Mouse (Mus musculus) skeletal muscle tissue, adult 2 months (tissue): ENCODE data around the gene Cyb5b.

Experiments
- DNase-seq: peaks from one replicate; pipeline ENCODE4 v3.0.0-alpha.2; 2012; ENCODE audit warnings: low read depth, low spot score

Cyb5b gene

DNA sequence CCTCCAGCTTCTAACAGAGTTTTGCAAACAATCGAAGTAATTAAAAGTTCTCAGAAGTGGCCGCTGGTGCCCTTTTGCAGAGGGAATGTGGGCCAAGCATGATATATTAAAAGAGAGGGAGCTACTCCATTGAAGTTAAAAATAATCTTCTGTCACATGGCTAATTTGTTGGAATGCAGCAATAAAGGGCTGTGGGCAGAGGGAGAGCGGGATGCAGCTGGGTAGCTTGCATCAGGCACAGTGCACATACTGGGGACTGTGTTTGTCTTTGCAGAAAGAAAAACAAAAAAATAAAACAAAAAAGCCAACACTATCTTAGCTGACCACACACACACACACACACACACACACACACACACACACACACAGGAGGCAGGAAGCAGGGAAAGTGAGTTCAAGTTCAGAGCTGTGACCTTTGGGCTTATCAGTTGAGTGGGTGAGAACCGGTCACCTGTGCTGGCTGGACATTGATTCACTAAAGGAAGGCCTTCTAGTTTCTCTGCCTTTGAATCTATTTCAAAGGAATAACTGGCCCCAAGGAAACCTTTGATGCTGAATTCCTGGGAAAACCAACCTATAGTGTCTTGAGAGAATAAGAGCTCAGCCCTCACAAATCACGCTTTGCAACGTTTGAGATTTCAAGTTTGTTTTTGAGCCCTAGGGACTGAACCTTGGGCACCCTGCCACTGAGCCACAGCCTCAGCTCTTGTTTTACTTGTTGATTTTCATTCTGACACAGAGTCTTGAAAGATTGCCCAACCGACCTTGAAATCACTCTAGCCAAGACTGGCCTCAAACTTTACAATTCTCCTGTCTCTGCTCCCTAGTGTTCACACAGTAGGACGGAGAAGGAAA lies 21.0 kb upstream of the Cyb5b start:
- DNase-seq = no peak

- no peak for DNase-seq
Observed at GRCm38 (mm10) chr8:107130028-107130427, 20.4 kb upstream of the Cyb5b start.

- peak; percentile 78 for DNase-seq
Observed at GRCm38 (mm10) chr8:107132581-107133491, 17.6 kb upstream of the Cyb5b start.

- no peak for DNase-seq
Observed at GRCm38 (mm10) chr8:107133881-107134280, 16.6 kb upstream of the Cyb5b start.

DNA sequence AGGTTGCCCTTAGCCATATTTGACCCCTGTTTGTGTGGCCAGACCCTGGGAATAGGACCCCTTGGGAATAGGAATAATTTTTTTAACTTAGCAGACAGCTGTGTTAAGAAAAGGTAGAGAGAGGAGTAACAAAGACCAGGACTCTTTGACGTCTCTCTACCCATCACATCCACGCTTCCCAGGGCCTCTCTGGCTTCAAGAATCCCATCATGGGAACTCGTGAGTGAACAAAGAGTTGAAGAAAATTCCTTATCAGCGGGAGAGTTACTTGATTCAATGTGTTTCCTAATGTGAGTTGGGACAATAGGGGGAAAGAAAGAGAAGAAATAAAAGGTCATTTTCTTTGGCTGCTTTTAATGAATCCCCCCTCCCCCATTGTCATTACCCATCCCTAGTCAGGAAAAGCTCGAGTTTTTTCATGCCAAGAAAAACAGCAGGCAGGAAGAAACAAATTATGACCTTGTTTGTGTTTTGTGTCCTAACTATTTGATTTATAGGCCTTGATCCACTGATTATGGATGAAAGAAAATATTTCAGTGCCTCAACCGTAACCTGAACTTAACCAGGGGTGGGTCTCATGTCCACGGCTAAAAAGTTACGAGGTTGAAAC lies 14.3 kb upstream of the Cyb5b start:
- DNase-seq = no peak

GRCm38 (mm10) chr8:107137591-107137990 lies 12.8 kb upstream of the Cyb5b start:
- no peak for DNase-seq

GRCm38 (mm10) chr8:107138338-107138737 lies 12.1 kb upstream of the Cyb5b start:
- DNase-seq = no peak

- peak; percentile 86 for DNase-seq
Observed at GRCm38 (mm10) chr8:107139704-107140470, 10.6 kb upstream of the Cyb5b start.

DNA sequence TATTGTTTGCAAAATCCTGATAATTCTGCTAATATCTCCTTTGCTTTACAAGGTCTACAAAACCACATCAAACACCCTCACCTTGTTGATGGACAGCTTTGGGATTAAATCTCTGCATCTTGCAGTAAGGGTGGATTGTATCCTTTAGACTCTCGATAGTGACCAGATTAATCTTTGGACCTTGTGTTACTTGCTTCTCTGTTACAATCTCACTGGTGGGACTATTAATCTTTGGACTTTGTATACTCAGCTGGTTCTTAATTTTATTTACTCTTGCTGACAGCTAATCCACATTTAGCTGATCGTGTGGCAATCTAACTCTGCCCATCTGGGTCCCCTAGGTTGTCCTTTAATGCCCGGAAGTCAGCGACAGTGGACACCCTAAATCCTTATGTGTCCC lies 7.9 kb upstream of the Cyb5b start:
- DNase-seq = no peak

GRCm38 (mm10) chr8:107143501-107143900 lies 6.9 kb upstream of the Cyb5b start:
- no peak for DNase-seq

- peak; percentile 54 for DNase-seq
Observed at GRCm38 (mm10) chr8:107146186-107146585, 4.3 kb upstream of the Cyb5b start.

DNA sequence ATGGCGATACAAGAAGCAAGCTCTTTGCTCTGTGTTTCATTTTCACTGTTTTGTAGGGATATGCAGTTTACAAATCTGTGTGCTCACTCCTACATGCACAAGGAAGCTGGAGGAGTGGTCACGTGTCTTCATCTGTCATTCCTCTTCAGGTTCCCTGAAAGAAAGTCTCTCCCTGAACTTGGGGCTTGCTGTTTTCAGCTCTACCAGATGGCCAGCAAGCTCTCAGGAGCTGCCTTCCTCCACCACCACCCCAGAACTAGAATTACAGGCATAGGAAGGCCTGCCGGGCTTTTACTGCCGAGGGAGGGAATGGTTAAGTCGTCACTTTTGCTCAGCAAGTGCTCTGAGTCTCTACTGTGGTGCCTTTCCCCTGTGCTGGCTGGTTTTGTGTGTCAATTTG lies 1.6 kb upstream of the Cyb5b start:
- no peak for DNase-seq

DNA sequence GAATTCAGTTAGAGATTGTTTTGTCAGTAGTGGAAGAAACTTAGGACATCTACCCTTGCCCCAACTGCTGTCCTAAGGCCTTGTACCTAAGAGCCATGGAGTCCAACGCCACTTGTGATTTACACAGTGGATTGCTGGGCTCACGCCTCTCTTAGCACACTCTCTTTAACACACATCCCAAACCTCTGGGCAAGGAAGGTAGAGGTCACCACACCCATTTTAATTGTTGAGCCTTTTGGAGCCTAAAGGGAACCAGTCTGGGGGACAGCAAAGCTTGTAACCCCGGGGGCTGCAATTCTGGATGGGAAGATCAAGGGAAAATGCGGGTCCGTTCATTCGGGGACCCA lies 410 bp upstream of the Cyb5b start:
- no peak for DNase-seq

- no peak for DNase-seq
Observed at GRCm38 (mm10) chr8:107151212-107151920, 926 bp downstream of the Cyb5b start.

- DNase-seq = no peak
Observed at GRCm38 (mm10) chr8:107153326-107154210, 3.1 kb downstream of the Cyb5b start.

- DNase-seq = no peak
Observed at GRCm38 (mm10) chr8:107156816-107157215, 6.4 kb downstream of the Cyb5b start.

GRCm38 (mm10) chr8:107157836-107158235 lies 7.4 kb downstream of the Cyb5b start:
- no peak for DNase-seq

- no peak for DNase-seq
Observed at GRCm38 (mm10) chr8:107158890-107159289, 8.4 kb downstream of the Cyb5b start.

DNA sequence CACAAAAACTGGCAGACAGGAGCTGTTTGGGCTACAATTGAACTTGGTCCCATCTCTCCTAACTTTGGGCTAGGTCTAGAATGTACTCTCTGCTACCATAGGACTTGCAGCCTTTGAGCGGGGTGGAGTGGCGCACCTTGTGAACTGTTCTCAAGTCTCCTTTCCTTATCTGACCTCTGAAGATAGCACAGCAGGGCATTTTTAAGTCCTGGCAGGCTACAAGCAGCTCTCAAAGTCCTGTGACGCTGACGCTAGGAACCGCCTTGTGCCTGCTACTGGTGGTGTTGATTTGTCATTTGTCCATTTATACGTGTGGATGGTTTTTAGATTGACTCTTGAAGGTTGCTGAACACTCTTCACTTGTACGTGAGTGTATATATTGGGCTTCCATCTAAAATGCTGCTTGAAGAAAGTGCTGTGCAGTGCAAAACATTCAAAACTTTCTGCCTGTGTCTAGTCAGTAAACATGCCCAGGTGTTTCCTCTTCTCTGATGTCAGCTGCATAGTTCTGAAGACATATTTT lies 13.9 kb downstream of the Cyb5b start:
- peak; percentile 64 for DNase-seq

DNA sequence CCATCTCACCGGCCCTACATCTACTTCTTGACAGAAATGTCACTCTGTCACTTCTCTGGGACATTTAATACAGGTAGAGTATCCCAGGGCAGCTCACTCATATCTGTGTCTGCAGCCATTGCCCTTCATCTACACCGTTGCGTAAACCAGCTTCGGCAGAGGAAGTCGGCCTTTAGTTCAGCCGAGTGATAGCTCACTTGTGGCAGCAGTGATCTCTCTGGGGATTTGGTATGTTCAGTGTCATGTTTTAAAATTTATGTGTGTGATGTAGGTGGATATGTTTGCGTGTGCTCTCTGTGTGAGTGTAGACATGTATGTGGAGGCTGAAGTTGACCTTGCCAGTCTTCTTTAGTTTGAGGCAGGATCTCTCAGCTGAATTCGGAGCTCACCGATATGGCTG lies 15.3 kb downstream of the Cyb5b start:
- DNase-seq = peak; percentile 35
